Mouse (Mus musculus) hindbrain, embryonic 15.5 days (tissue): ENCODE data around the gene Fbxo33. TPM values are rescaled to one million over a fixed set of nuclear protein-coding genes. Genes with fewer than 3 reads are reported as not detected.
"Not testable (repeated sequence)": the region's sequence is repeated elsewhere in the genome, so short reads cannot be mapped to it uniquely, and the experiment has no call there.

Source experiments
- ATAC-seq: fragments of 200-750 bp; cut with Nextera tagmentation; 2 replicates; pipeline ENCODE4 v1.8.0; 2017; ENCODE audit warnings: low read depth, moderate number of reproducible peaks, moderate TSS enrichment; ENCODE audit not compliant: low FRiP score
- H3K27ac ChIP-seq: fragments of 300-500 bp; sonication (generic); replicated peaks from 2 replicates; pipeline ENCODE4 v1.5.1; 2015; ENCODE audit warnings: mild to moderate bottlenecking, inconsistent platforms
- H3K27me3 ChIP-seq: fragments of 300-500 bp; sonication (generic); 2 replicates; pipeline ENCODE4 v1.6.1; 2015; ENCODE audit warnings: control low read depth, inconsistent platforms
- H3K36me3 ChIP-seq: fragments of 300-500 bp; sonication (generic); 2 replicates; pipeline ENCODE4 v1.6.1; 2015; ENCODE audit warnings: control low read depth, inconsistent platforms
- H3K4me1 ChIP-seq: fragments of 300-500 bp; sonication (generic); replicated peaks from 2 replicates; pipeline ENCODE4 v1.6.1; 2015; ENCODE audit warnings: control low read depth, inconsistent platforms
- H3K4me2 ChIP-seq: fragments of 300-500 bp; sonication (generic); 2 replicates; pipeline ENCODE4 v1.6.1; 2015; ENCODE audit warnings: moderate library complexity, mild to moderate bottlenecking, inconsistent platforms
- H3K4me3 ChIP-seq: fragments of 300-500 bp; sonication (generic); 2 replicates; pipeline ENCODE4 v1.5.1; 2015; ENCODE audit warnings: mild to moderate bottlenecking, inconsistent platforms
- H3K9ac ChIP-seq: fragments of 300-500 bp; sonication (generic); 2 replicates; pipeline ENCODE4 v1.6.1; 2015; ENCODE audit warnings: inconsistent platforms
- H3K9me3 ChIP-seq: fragments of 300-500 bp; sonication (generic); 2 replicates; pipeline ENCODE4 v1.6.1; 2016; ENCODE audit warnings: control low read depth, inconsistent platforms
- WGBS: fragments of 180-500 bp; shearing (Covaris S2); methylation state at CpG from one replicate; pipeline ENCODE4 v1.1.7; 2015; 5-methylcytosine and 5-hydroxymethylcytosine counted together
- polyA plus RNA-seq: library from polyadenylated mRNA; unstranded; fragments of >200 nt; fragmentation: Nextera tagmentation; extraction: Ambion mirVana; gene quantifications from 2 replicates; pipeline ENCODE4 v1.2.1, GENCODE M21; 2015

The Fbxo33 gene
- polyA plus RNA-seq = 8.2 and 8.8 TPM in 2 replicates

DNA sequence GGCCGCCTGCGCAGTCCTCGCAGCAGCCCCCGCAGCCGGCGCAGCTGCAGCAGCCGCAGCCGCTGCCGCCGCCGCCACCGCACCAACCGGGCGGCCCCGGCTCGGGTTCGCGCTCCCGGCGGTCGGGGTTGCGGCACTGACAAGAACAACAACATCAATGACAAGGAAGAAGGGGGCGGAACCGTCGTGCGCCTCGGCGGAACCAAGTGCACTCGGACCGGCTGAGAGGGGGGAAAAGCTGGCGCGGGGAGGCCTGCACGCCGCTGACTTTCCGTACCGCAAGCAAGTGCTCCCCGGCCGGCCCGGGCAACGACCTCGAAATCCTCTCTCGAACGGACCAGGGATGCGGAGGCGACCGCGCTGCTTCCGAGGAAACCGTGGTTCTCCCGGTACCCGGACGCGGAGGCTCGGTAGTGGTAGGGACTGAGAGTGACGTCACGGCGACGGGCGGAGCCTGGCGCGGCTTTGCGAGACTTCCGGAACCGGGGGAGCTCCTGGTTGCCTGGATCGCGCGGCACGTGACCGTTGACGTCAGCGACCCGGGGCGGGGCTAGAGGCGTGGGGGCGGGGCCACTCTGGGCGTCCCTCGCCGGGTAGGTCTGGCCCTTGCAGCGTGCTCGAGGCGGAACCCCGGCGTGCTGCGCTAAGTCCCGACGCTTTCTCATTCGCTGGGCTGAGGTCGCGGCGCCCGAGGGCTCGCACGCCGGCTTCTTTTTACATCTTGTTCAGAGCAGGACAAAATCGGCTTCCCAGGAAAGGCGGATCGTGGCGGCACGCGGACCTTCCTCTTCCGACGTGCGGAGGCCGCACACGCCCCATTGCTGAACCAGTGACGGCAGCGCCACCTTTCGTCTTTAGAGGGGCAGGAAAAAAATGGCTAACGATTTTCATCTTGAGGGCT, at the start of gene Fbxo33:
TSS of gene Fbxo33 (minus strand) at position 401 of the 901 bp plus-strand sequence.
- peak within 1 kb of the TSS; percentile 81 for H3K9ac ChIP-seq
- no peaks in the 10 kb centered on the region for H3K36me3 ChIP-seq
- peaks cover 26% of the 10 kb centered on the region for H3K4me1 ChIP-seq
- peak; percentile 97 for ATAC-seq
- peak within 1 kb of the TSS; percentile 77 for H3K4me3 ChIP-seq
- peak within 1 kb of the TSS; percentile 62 for H3K4me2 ChIP-seq
- H3K27me3 ChIP-seq = no peaks in the 10 kb centered on the region
- peak within 1 kb of the TSS; percentile 95 for H3K27ac ChIP-seq
- WGBS = under 1% methylated on average over 107 of the region's 109 CpGs
- no peaks in the 10 kb centered on the region for H3K9me3 ChIP-seq

GRCm38 (mm10) chr12:59265942-59266231, 46.4 kb upstream of the Fbxo33 start:
- Histone ChIP-seq H3K27ac (peak overlapping the region; percentile 61), H3K9ac (0 out of 2 replicates have a peak overlapping the region, but pooled peaks have one; percentile 30), H3K4me1 (peaks cover 12% of the 10 kb centered on the region), H3K36me3 (no peaks in the 10 kb centered on the region), H3K4me3 (peak overlapping the region; percentile 23), H3K9me3 (no peaks in the 10 kb centered on the region), H3K4me2 (peak overlapping the region; percentile 50), H3K27me3 (no peaks in the 10 kb centered on the region)
- peak; percentile 68; the same call in 1 of the 2 replicates for ATAC-seq
- 57% methylated on average over 4 of the region's 4 CpGs for WGBS

- Histone ChIP-seq H3K9me3 (no peaks in the 10 kb centered on the region), H3K27me3 (no peaks in the 10 kb centered on the region), H3K4me3 (peak overlapping the region; percentile 23), H3K9ac (0 out of 2 replicates have a peak overlapping the region, but pooled peaks have one; percentile 30), H3K36me3 (no peaks in the 10 kb centered on the region), H3K27ac (peak overlapping the region; percentile 61), H3K4me1 (peaks cover 17% of the 10 kb centered on the region), H3K4me2 (peak overlapping the region; percentile 50)
- ATAC-seq = peak; percentile 78
- 26% methylated on average over 15 of the region's 15 CpGs for WGBS
Observed at GRCm38 (mm10) chr12:59265207-59265941, 45.8 kb upstream of the Fbxo33 start.

DNA sequence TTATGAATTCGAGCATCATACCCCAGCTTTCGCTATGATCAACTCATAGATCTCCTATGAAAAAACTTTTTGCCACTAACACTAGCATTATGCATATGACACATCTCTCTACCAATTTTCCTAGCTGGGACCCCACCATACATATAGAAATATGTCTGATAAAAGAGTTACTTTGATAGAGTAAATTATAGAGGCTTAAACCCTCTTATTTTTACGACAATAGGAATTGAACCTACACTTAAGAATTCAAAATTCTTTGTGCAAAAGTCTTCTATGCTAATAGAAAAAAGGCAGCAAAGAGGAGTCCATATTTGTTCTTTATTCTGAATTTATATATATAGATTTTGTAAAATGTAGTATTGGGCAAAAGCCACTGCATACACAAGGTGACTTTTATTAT, 43.3 kb upstream of the Fbxo33 start:
- H3K4me2 ChIP-seq = no peak overlapping the region
- no peak for ATAC-seq
- no peak overlapping the region for H3K4me3 ChIP-seq
- 88% methylated on average over 3 of the region's 3 CpGs for whole genome bisulfite sequencing
- peaks cover 25% of the 10 kb centered on the region for H3K4me1 ChIP-seq
- H3K27me3 ChIP-seq = no peaks in the 10 kb centered on the region
- H3K27ac ChIP-seq = no peak overlapping the region
- H3K36me3 ChIP-seq = no peaks in the 10 kb centered on the region
- no peak overlapping the region for H3K9ac ChIP-seq
- H3K9me3 ChIP-seq = no peaks in the 10 kb centered on the region

DNA sequence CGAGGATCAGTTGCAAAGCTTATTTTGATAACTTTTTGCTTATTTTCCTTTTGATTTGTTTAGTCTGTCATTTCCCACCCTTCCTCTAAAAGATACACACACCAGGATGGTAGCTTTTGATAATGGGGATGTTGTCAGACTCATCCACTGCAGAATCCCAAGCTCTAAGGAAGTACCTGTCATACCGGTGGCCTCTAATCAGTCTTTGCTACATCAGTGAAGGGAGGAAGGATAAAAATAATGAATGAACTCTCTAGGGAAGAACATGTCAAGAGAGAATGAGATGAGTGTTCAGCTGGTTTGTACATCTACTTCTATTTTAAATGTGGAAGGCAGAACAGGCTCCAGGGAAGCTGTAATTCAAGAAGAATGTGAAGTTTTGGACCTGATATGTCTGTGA, 41.3 kb upstream of the Fbxo33 start:
- peaks cover 23% of the 10 kb centered on the region for H3K4me1 ChIP-seq
- WGBS = 52% methylated on average over 2 of the region's 2 CpGs
- no peak for ATAC-seq
- H3K4me3 ChIP-seq = no peak overlapping the region
- H3K27me3 ChIP-seq = no peaks in the 10 kb centered on the region
- H3K36me3 ChIP-seq = no peaks in the 10 kb centered on the region
- no peaks in the 10 kb centered on the region for H3K9me3 ChIP-seq
- peak overlapping the region; percentile 50; the same call in 1 of the 2 replicates for H3K27ac ChIP-seq
- H3K9ac ChIP-seq = no peak overlapping the region
- no peak overlapping the region for H3K4me2 ChIP-seq

GRCm38 (mm10) chr12:59260362-59260761, 40.8 kb upstream of the Fbxo33 start:
- Histone ChIP-seq H3K4me3 (no peak overlapping the region), H3K4me2 (no peak overlapping the region), H3K9ac (no peak overlapping the region), H3K4me1 (peaks cover 19% of the 10 kb centered on the region), H3K36me3 (no peaks in the 10 kb centered on the region), H3K27me3 (no peaks in the 10 kb centered on the region), H3K9me3 (no peaks in the 10 kb centered on the region), H3K27ac (peak overlapping the region; percentile 50; the same call in 1 of the 2 replicates)
- peak; percentile 62 for ATAC-seq

DNA sequence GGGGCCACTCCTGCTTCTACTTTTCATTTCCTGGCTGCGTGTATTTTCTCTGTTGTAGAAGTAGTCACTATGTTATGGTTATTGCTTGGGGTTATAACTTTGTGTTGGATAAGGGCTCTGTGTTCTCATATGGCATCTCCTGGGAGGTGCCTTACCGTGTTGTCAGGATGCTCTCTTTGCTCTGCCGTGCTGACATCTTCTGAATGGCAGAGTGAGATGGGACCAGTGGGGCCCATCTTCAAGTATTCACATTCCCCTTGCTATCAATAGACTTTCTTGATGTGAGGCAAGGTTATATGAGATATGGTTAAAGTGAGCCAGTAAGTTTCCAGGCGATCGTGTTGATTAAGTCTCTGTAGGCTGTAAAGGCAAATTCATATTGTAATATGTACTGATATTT, 39.5 kb upstream of the Fbxo33 start:
- H3K4me2 ChIP-seq = no peak overlapping the region
- H3K9me3 ChIP-seq = no peaks in the 10 kb centered on the region
- WGBS = 87% methylated on average over 5 of the region's 5 CpGs
- H3K9ac ChIP-seq = no peak overlapping the region
- no peak overlapping the region for H3K27ac ChIP-seq
- no peak for ATAC-seq
- no peak overlapping the region for H3K4me3 ChIP-seq
- H3K27me3 ChIP-seq = no peaks in the 10 kb centered on the region
- no peaks in the 10 kb centered on the region for H3K36me3 ChIP-seq
- H3K4me1 ChIP-seq = peaks cover 19% of the 10 kb centered on the region

GRCm38 (mm10) chr12:59250259-59250827, 30.8 kb upstream of the Fbxo33 start:
- H3K4me3 ChIP-seq = no peak overlapping the region
- no peak for ATAC-seq
- no peaks in the 10 kb centered on the region for H3K9me3 ChIP-seq
- H3K27ac ChIP-seq = no peak overlapping the region
- H3K4me1 ChIP-seq = no peaks in the 10 kb centered on the region
- no peak overlapping the region for H3K9ac ChIP-seq
- no peaks in the 10 kb centered on the region for H3K36me3 ChIP-seq
- H3K27me3 ChIP-seq = no peaks in the 10 kb centered on the region
- no peak overlapping the region for H3K4me2 ChIP-seq
- WGBS = 81% methylated on average over 2 of the region's 2 CpGs

DNA sequence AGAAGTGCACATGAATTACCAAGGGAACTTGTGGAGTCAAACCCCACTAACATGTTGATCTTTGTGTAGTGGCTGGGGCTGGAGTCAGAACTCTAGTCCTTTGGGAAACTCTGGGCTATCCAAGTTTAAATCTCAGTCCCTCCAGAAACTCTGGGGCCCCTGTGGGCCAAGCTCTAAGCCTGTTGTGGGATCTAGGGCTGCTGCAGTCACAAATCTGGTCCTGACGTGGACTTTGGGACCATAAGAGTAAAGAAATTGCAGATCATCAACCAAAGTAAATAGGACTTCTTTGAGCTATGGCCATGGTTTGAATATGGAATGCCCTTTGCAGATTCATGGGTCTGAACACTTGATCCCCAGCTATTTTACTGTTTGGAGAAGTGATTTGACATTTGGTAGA, 29.4 kb upstream of the Fbxo33 start:
- no peak overlapping the region for H3K27ac ChIP-seq
- no peak for ATAC-seq
- 78% methylated on average over 1 of the region's 1 CpGs for WGBS

GRCm38 (mm10) chr12:59241031-59241430, 21.5 kb upstream of the Fbxo33 start:
- H3K4me3 ChIP-seq, H3K4me2 ChIP-seq, H3K4me1 ChIP-seq, ATAC-seq, H3K9ac ChIP-seq, H3K9me3 ChIP-seq, H3K27ac ChIP-seq, H3K27me3 ChIP-seq, H3K36me3 ChIP-seq: not testable (repeated sequence)
- 94% methylated on average over 8 of the region's 8 CpGs for WGBS

More for the DNA sequence above, 29.4 kb upstream of the Fbxo33 start:
- H3K9me3 ChIP-seq = no peaks in the 10 kb centered on the region
- no peaks in the 10 kb centered on the region for H3K27me3 ChIP-seq
- no peaks in the 10 kb centered on the region for H3K4me1 ChIP-seq
- no peaks in the 10 kb centered on the region for H3K36me3 ChIP-seq
- H3K4me2 ChIP-seq = no peak overlapping the region
- no peak overlapping the region for H3K4me3 ChIP-seq
- no peak overlapping the region for H3K9ac ChIP-seq

DNA sequence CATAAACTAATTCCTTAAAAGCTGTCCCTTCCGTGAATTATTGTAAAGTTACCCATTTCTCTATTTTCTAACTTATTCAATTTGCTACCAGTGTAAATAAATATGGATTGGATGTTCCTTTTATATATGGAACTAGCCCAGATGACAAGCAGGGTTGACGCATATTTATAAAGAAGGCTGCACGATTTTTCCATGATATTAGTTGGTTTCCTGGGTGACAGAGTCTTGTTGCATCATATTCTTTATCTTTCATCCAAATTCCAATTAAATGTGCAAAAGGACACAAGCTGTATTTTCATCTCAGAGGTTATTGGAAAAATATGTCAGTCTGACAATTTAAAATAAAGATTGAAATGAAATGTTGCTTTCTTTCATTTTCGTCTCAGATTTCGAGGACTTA, 18.9 kb upstream of the Fbxo33 start:
- H3K4me2 ChIP-seq = no peak overlapping the region
- H3K9me3 ChIP-seq = no peaks in the 10 kb centered on the region
- H3K4me1 ChIP-seq = no peaks in the 10 kb centered on the region
- H3K9ac ChIP-seq = no peak overlapping the region
- no peak for ATAC-seq
- H3K4me3 ChIP-seq = no peak overlapping the region
- H3K36me3 ChIP-seq = no peaks in the 10 kb centered on the region
- WGBS = 82% methylated on average over 5 of the region's 5 CpGs
- H3K27me3 ChIP-seq = no peaks in the 10 kb centered on the region
- H3K27ac ChIP-seq = no peak overlapping the region

GRCm38 (mm10) chr12:59228401-59228800, 8.9 kb upstream of the Fbxo33 start:
- Histone ChIP-seq H3K9me3 (no peaks in the 10 kb centered on the region), H3K4me3 (no peak overlapping the region), H3K4me2 (no peak overlapping the region), H3K9ac (no peak overlapping the region), H3K27me3 (no peaks in the 10 kb centered on the region), H3K27ac (no peak overlapping the region), H3K4me1 (no peaks in the 10 kb centered on the region), H3K36me3 (no peaks in the 10 kb centered on the region)
- ATAC-seq = no peak
- WGBS = 95% methylated on average over 5 of the region's 5 CpGs
